Mouse (Mus musculus) layer of hippocampus, adult 2 months (tissue): ENCODE measurements at regions not wholly inside any gene's neighbourhood (a gene's known extent, or its start where the extent isn't known, plus 50 kb on each side); places are given as distances from the start of the nearest gene placed in this dataset.
A peak's percentile ranks its signal among the peaks of the same experiment; 100 is the strongest.

Experiments used
- DNase-seq, 2 experiments: peaks; one replicate each; pipeline ENCODE4 v3.0.0; 2022; ENCODE audit warnings: low spot score in 2 of 2
- H3K27ac ChIP-seq: fragments of 200-600 bp; 2 replicates; pipeline ENCODE4 v1.8.1; 2022
- H3K4me3 ChIP-seq: fragments of 200-600 bp; 2 replicates; pipeline ENCODE4 v1.8.1; 2022; ENCODE audit warnings: mild to moderate bottlenecking
- CTCF ChIP-seq: fragments of 200-600 bp; conservative IDR thresholded peaks from 2 replicates; pipeline ENCODE4 v1.8.1; 2022; ENCODE audit warnings: antibody characterized with exemption, mild to moderate bottlenecking, moderate library complexity

DNA sequence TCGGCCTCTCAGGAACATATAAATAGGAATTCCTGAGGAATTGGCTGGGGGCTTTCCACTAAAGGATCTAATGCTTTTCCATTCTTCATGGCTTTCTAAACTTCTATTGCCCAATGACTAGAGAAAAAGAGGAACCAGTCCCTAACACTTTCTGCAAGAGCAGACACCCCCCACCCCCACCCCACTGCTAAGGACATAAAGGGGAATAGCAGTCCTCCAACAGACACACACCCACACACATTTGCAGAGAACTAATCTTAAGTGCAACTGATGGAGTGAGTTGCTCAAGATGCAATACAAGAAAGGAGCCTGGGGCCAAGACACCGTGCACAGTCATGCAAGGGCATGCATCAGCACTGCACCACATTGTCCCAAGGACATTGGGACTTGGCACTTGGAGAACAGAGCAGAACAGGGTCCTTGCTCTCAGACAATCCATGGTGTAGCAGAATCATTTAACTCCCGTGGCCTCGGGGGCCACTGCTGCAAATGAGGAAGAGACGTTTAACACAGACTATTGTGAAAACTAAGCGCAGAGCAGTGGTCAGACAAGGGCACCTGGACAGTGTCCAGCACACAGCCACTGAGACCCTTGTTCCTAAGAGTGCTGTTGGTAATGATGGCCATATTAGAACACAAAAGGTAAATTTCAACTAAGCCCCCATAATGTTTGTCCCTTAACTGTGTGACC, 161.1 kb downstream of the Xpnpep1 start:
- TF ChIP-seq CTCF, result no peak
- no peak for DNase-seq
- H3K4me3 ChIP-seq, result no peak overlapping the region
- H3K27ac ChIP-seq, result no peak overlapping the region

DNA sequence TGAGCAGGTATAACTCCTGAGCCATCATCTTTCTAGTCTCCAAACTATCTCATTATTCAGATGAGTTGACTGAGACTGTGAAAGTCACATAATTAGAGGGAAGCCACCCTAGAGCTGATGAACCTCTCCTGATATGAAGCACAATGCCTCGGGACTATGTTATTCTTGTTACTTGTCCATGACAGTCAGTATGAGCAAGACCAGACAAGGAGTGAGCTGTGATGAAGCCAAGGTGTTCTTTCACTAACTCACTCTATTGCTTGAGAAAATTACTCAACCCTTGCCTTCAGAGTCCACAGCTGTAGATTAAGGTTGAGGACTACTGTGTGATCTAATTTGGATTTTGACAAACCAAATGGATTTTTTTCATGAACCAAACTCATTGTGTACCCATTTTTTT, 173.4 kb downstream of the Xpnpep1 start:
- DNase-seq, result no peak
- TF ChIP-seq CTCF, result no peak
- H3K27ac ChIP-seq, result no peak overlapping the region
- H3K4me3 ChIP-seq, result no peak overlapping the region

DNA sequence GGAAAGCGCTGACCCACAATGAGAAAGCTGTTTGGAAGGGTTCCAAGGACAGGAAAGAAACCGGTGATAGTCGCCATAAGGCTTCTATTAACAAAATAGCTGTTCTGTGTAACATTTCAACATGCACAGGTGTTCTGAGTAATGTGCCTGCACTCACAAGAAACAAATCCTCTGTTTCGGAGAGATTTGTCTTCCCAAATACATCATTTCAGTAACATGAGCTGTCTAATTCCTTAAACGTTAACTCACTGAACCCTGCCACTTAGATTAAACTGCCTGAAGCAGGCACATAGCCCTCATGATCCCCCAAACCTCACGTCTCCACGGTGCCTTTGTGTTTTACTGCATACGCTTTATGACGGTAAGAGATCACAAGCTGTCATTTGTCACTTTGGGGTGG, 178.4 kb downstream of the Xpnpep1 start:
- no peak for TF ChIP-seq CTCF
- DNase-seq, result no peak
- H3K4me3 ChIP-seq, result no peak overlapping the region
- no peak overlapping the region for H3K27ac ChIP-seq

DNA sequence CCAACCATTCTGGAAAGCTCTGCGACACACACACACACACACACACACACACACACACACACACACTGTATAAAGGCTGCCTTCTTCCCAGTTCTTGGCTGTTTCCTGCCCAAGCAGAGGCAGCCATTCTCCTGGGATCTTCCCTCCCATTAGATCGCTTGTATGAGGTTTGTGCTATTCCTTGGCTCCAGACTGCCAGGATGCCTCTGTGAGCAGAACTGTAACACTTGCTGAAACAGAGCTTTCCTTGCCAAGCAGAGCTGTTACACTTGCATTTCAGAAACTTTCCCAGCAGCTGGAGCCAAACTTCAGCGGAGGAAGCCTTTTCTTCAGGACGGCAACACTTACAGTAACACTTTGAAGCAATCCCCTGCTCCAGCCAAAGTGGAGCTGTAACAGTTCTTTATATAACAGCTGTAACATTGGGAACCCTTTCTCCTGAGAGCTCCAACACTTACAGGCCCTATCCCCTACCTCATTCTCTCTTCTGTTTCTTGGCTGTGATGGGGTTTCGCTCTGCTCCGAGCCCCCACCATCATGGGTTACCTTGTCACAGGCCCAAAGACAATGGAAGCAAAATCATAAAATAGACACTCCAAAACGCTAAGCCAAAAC, 185.8 kb downstream of the Xpnpep1 start:
- DNase-seq, result no peak
- H3K27ac ChIP-seq, result no peak overlapping the region
- TF ChIP-seq CTCF, result no peak
- no peak overlapping the region for H3K4me3 ChIP-seq

DNA sequence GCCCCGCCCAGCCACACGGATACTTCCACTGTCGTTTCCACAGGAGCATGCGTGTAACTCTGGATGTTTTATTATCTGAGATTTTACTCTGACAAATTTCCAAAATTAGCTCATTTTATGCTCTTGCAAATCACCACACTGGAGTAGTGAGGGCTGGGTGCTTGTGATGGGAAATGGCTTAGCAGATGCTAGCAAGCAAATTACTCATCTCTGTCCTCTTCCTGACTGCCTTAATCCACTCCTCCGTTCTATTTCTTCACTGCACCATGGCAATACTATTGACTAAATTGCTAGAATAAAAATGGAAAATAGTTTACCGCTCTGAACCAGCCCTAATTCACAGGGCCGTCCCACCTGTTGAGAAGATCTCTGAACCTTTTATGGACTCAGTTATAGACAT, 223.8 kb downstream of the Xpnpep1 start:
- H3K4me3 ChIP-seq, result no peak overlapping the region
- peak; percentile 10 to 18 for DNase-seq
- no peak for TF ChIP-seq CTCF
- no peak overlapping the region for H3K27ac ChIP-seq

DNA sequence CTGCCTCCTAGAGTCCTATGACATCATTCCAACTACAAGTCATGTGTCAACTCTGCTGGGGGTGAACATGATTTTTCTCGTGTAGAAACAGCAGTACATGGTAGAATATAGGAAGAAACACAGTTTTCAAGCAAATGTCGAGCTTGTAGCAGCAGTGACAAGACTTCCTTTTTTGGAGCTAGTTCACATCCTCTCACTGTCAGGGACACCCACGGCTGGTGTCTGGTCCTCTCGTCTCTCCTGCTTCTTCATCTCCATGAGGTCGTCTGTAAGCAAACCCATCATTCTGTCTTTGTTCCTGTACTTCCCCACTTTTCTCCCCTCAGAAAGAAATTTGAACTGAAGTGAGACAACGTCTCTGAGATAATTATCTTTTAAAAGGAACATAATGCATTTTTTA, 228.0 kb downstream of the Xpnpep1 start:
- no peak overlapping the region for H3K27ac ChIP-seq
- no peak for TF ChIP-seq CTCF
- no peak overlapping the region for H3K4me3 ChIP-seq
- DNase-seq, result no peak

DNA sequence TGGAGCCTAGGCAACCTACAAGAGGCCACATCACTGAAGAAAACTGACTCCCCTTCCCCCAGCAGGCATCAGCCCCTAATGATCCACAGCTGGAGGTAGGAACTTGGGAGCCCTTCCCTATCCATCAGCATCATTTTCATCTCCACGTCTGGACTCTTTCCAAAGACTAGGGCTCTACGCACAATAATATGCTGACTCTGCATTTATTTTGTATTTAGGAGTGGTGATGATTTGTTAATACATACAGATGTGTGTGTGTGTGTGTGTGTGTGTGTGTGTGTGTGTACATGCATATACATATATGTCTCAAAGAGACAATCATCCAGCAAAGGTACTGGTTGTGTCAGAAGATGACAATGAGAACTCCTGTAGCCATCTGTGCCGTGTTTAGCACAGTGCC, 251.2 kb downstream of the Xpnpep1 start:
- no peak for DNase-seq
- Histone ChIP-seq H3K27ac (no peak overlapping the region), H3K4me3 (no peak overlapping the region)
- no peak for TF ChIP-seq CTCF

- TF ChIP-seq CTCF, result no peak
- DNase-seq, result peak; percentile 9 to 20
- H3K27ac ChIP-seq, result no peak overlapping the region
Observed at GRCm38 (mm10) chr19:52768761-52769388, 271.1 kb downstream of the Xpnpep1 start.

DNA sequence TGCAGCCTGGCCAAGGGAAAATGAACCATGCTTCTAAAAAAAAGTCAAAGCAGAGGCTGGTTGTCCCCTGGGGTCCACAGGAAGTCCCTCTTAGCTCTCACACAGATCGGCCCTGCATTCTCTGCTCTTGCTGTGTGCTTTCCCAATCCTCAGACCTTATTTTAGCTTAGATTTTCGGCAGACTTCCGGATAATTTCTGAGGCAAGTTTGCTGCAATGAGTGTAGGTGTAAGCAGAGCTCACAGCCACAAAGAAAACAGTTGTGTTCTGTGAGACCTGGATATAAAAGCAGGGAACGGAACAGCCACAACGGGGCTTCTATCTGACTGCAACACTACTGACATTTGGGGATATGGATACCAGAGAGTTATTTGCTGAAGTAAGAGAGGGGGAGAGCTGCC, 271.9 kb downstream of the Xpnpep1 start:
- TF ChIP-seq CTCF, result no peak
- DNase-seq, result peak in 1 of 2 experiments; percentile 15
- no peak overlapping the region for H3K27ac ChIP-seq
- no peak overlapping the region for H3K4me3 ChIP-seq

More at GRCm38 (mm10) chr19:52768761-52769388, 271.1 kb downstream of the Xpnpep1 start:
- H3K4me3 ChIP-seq, result no peak overlapping the region

DNA sequence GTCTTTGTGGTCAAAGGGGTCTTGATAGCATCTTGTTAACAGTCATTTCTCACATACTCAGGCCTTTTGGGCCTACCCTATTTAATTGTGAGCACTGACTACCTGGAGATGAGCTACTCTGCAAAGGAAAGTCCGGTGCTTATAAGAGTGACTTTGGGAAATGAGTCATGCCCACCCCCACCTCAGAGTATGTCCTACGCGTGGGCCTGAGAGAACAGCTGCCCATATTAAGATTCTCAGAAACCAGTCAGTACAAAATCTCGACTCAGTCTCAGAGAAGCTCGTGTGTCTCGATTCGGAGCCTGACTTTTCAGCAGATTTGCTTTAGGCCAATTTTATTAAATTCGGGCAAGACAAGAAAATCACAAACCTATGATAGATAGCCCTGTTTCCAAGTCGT, 301.1 kb downstream of the Xpnpep1 start:
- H3K27ac ChIP-seq, result no peak overlapping the region
- H3K4me3 ChIP-seq, result no peak overlapping the region
- no peak for TF ChIP-seq CTCF
- no peak for DNase-seq

GRCm38 (mm10) chr19:52721776-52722175, 318.2 kb downstream of the Xpnpep1 start:
- H3K4me3 ChIP-seq, result no peak overlapping the region
- TF ChIP-seq CTCF, result peak; percentile 73
- H3K27ac ChIP-seq, result no peak overlapping the region
- DNase-seq, result peak in 1 of 2 experiments; percentile 14

DNA sequence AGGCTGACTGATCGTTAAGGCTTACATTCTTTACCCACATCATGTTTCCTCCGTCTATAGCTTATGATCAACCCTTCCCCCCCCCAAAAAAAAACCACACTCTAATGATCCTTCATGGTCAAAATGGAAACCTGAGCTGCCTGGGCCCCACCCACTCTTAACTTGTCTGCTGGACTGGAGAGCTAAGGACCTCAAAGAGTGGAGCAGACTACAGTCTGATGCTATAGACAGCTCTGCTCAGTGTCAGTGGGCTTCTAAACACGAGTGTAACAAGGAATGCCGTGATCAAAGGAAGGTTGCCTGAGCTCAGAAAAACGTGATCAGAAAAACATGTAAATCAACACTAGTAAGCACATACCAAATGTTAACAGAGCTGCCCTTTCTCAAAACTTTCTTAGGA, 324.7 kb downstream of the Xpnpep1 start:
- TF ChIP-seq CTCF, result no peak
- no peak for DNase-seq
- no peak overlapping the region for H3K27ac ChIP-seq

GRCm38 (mm10) chr19:52707679-52708078, 332.3 kb downstream of the Xpnpep1 start:
- H3K4me3 ChIP-seq, result no peak overlapping the region
- no peak for TF ChIP-seq CTCF
- H3K27ac ChIP-seq, result no peak overlapping the region
- no peak for DNase-seq

More for the DNA sequence above, 324.7 kb downstream of the Xpnpep1 start:
- no peak overlapping the region for H3K4me3 ChIP-seq

- peak; percentile 39 for TF ChIP-seq CTCF
- H3K27ac ChIP-seq, result no peak overlapping the region
- no peak overlapping the region for H3K4me3 ChIP-seq
- no peak for DNase-seq
Observed at GRCm38 (mm10) chr19:52661009-52661408, 379.0 kb downstream of the Xpnpep1 start.
